Mouse (Mus musculus) gastrocnemius, postnatal 10 days (tissue): Measurements from ENCODE around the gene Nxt2. TPM values are rescaled to one million over a fixed set of nuclear protein-coding genes. Genes with fewer than 3 reads are reported as not detected.

ENCODE experiments used
- total RNA-seq, 2 experiments: library from RNA; stranded (reverse); gene quantifications; 2 replicates each; pipeline ENCODE4 v1.2.3; 2021

Nxt2 gene
- total RNA-seq, 2 experiments from 2014 or later = 3.8 to 4.4 TPM

Other genes with a start within 250 kb of the Nxt2 start
- not detected for gene Gucy2f, start 29.8 kb upstream of the Nxt2 start, total RNA-seq
- gene Kcne1l, start 79.5 kb downstream of the Nxt2 start, total RNA-seq = 100 to 1,000 TPM; 189 to 219 TPM
- gene Acsl4, start 163.8 kb downstream of the Nxt2 start, total RNA-seq = 10 to 100 TPM; 29.9 to 35.2 TPM